Mouse (Mus musculus): ENCODE measurements around the gene Tex36. TPM values are rescaled to one million over a fixed set of nuclear protein-coding genes. Genes with fewer than 3 reads are reported as not detected.

Tex36 gene
- total RNA-seq, 1 experiment from 2014 or later: not detected

GRCm38 (mm10) chr7:133544966-133545365, 57.0 kb downstream of the Tex36 start:
- ATAC-seq (replicated peaks; ENCODE audit: insufficient number of reproducible peaks, low FRiP score, low TSS enrichment, poor library complexity, severe bottlenecking): no peak

DNA sequence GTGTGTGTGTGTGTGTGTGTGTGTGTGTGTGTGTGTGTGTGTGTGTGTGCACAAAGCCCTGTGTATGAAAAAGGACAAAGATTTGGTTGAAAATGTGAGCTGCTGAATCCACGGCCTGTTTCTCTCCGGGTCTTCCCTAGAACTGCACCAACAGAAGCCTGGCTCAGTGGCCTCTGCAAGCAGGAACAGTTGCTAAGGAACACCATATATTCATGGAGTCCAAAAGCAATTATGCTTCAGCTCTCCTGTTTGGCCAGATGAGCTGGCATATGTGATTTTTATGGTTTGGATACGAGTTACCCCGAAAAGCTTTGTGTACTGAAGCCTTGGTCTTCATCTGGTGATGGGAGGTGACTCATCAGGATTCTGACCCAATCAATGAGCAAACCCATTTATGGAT, 58.8 kb downstream of the Tex36 start:
- no peak for ATAC-seq (replicated peaks; ENCODE audit: insufficient number of reproducible peaks, low FRiP score, low TSS enrichment, poor library complexity, severe bottlenecking)

GRCm38 (mm10) chr7:133537366-133537765, 64.6 kb downstream of the Tex36 start:
- ATAC-seq (replicated peaks; ENCODE audit: insufficient number of reproducible peaks, low FRiP score, low TSS enrichment, poor library complexity, severe bottlenecking): no peak

Other genes with a start within 250 kb of the Tex36 start
- gene Edrf1, start 35.4 kb upstream of the Tex36 start, total RNA-seq (2017): 37.3 to 59.4 TPM (median 39.0 TPM) in 3 replicates
- not detected in 3 replicates for gene Mmp21, start 77.9 kb upstream of the Tex36 start, total RNA-seq (2017)
- 82.2 to 112 TPM (median 94.4 TPM) in 3 replicates for gene Bccip, start 107.2 kb upstream of the Tex36 start, total RNA-seq (2017)
- gene Uros, start 107.9 kb upstream of the Tex36 start, total RNA-seq (2017): 7.1 to 10.6 TPM (median 9.0 TPM) in 3 replicates
- gene Fank1, start 174.7 kb upstream of the Tex36 start, total RNA-seq (2017): 0.39 TPM in 1 of 3 replicates, not detected in the others
- 7.1 to 18.2 TPM (median 16.3 TPM) in 3 replicates for gene Dhx32, start 180.6 kb upstream of the Tex36 start, total RNA-seq (2017)